Mouse (Mus musculus): ENCODE measurements around the gene Ly6g5b. TPM values are rescaled to one million over a fixed set of nuclear protein-coding genes. Genes with fewer than 3 reads are reported as not detected.
A peak's percentile ranks its signal among the peaks of the same experiment; 100 is the strongest.
"Not testable (repeated sequence)": the region's sequence is repeated elsewhere in the genome, so short reads cannot be mapped to it uniquely, and the experiment has no call there.

Ly6g5b gene
- total RNA-seq, 2 experiments from 2014 or later, result 0.81 to 2.3 TPM

- no peak for DNase-seq
- intact Hi-C loops (cut with DNase I), result no loop called here
Measured at GRCm38 (mm10) chr17:35140490-35140996, 25.3 kb upstream of the Ly6g5b start.

- DNase-seq, result no peak
- intact Hi-C loops (cut with DNase I), result no loop called here
Measured at GRCm38 (mm10) chr17:35139269-35139668, 24.0 kb upstream of the Ly6g5b start.

GRCm38 (mm10) chr17:35135591-35136320 is 20.5 kb upstream of the Ly6g5b start:
- DNase-seq, result no peak
- intact Hi-C loops (cut with DNase I), result no loop called here

GRCm38 (mm10) chr17:35134801-35135590 is 19.8 kb upstream of the Ly6g5b start, which contains the start of gene Bag6:
Gene Bag6 (plus strand): TSS chr17:35135178.
- DNase-seq, result peak; percentile 97
- intact Hi-C loops (cut with DNase I), result no loop called here

GRCm38 (mm10) chr17:35133517-35133916 is 18.3 kb upstream of the Ly6g5b start:
- intact Hi-C loops (cut with DNase I), result no loop called here
- no peak for DNase-seq

- intact Hi-C loops (cut with DNase I), result no loop called here
- no peak for DNase-seq
Measured at GRCm38 (mm10) chr17:35132174-35132560, 16.9 kb upstream of the Ly6g5b start.

- no peak for DNase-seq
- intact Hi-C loops (cut with DNase I), result no loop called here
Measured at GRCm38 (mm10) chr17:35131500-35132173, 16.4 kb upstream of the Ly6g5b start, which contains the start of gene Apom. Gene Apom (minus strand): TSS chr17:35132050.

GRCm38 (mm10) chr17:35131038-35131437 is 15.8 kb upstream of the Ly6g5b start:
- intact Hi-C loops (cut with DNase I), result no loop called here
- DNase-seq, result no peak

- intact Hi-C loops (cut with DNase I), result no loop called here
Measured at GRCm38 (mm10) chr17:35128996-35129395, 13.8 kb upstream of the Ly6g5b start.

GRCm38 (mm10) chr17:35127017-35127416 is 11.8 kb upstream of the Ly6g5b start:
- no peak for DNase-seq
- intact Hi-C loops (cut with DNase I), result no loop called here

More at GRCm38 (mm10) chr17:35128996-35129395, 13.8 kb upstream of the Ly6g5b start:
- no peak for DNase-seq

- peak; percentile 65 for DNase-seq
- intact Hi-C loops (cut with DNase I), result no loop called here
Measured at GRCm38 (mm10) chr17:35126206-35126611, 11.0 kb upstream of the Ly6g5b start, which contains the start of gene D17H6S53E. Gene D17H6S53E (plus strand): TSS chr17:35126373.

- intact Hi-C loops (cut with DNase I), result no loop called here
- DNase-seq, result no peak
Measured at GRCm38 (mm10) chr17:35125578-35125977, 10.3 kb upstream of the Ly6g5b start.

- no peak for DNase-seq
- intact Hi-C loops (cut with DNase I), result no loop called here
Measured at GRCm38 (mm10) chr17:35125081-35125480, 9.9 kb upstream of the Ly6g5b start.

- DNase-seq; intact Hi-C loops (cut with DNase I): not testable (repeated sequence)
Measured at GRCm38 (mm10) chr17:35124261-35124896, 9.2 kb upstream of the Ly6g5b start.

GRCm38 (mm10) chr17:35123287-35123686 is 8.1 kb upstream of the Ly6g5b start:
- intact Hi-C loops (cut with DNase I), result not testable (repeated sequence)

GRCm38 (mm10) chr17:35121871-35122303 is 6.7 kb upstream of the Ly6g5b start, which contains the start of gene Csnk2b:
Gene Csnk2b (minus strand): TSS chr17:35122053.
- DNase-seq, result peak; percentile 68
- intact Hi-C loops (cut with DNase I), result no loop called here

More at GRCm38 (mm10) chr17:35123287-35123686, 8.1 kb upstream of the Ly6g5b start:
- not testable (repeated sequence) for DNase-seq

GRCm38 (mm10) chr17:35121143-35121799 is 6.0 kb upstream of the Ly6g5b start, which contains the start of gene Gpank1:
Gene Gpank1 (plus strand): TSS chr17:35121455.
- peak; percentile 99 for DNase-seq
- intact Hi-C loops (cut with DNase I), result no loop called here

- DNase-seq, result peak; percentile 47
- intact Hi-C loops (cut with DNase I), result no loop called here
Measured at GRCm38 (mm10) chr17:35120745-35121142, 5.5 kb upstream of the Ly6g5b start.

- intact Hi-C loops (cut with DNase I), result loop anchor here (5.0 kb wide), 1 partner anchor 99 kb away; no protein-coding TSS in a partner anchor
- DNase-seq, result no peak
Measured at GRCm38 (mm10) chr17:35111774-35112173, 3.5 kb downstream of the Ly6g5b start.
